Mouse (Mus musculus) 416B (cell line): Measurements from ENCODE around the gene Scgb2b17.
"Not testable (repeated sequence)": the region's sequence is repeated elsewhere in the genome, so short reads cannot be mapped to it uniquely, and the experiment has no call there.

Source experiments
- DNase-seq: peaks from one replicate; pipeline ENCODE4 v3.0.0; 2011; ENCODE audit warnings: low read depth

The Scgb2b17 gene

GRCm38 (mm10) chr7:33056461-33056860 is at the start of gene Scgb2b17:
Gene Scgb2b17 (minus strand): TSS chr7:33056561.
- not testable (repeated sequence) for DNase-seq

GRCm38 (mm10) chr7:33063149-33063548 is 6.8 kb upstream of the Scgb2b17 start, which contains the start of gene Scgb1b17:
Gene Scgb1b17 (plus strand): TSS chr7:33063449.
- not testable (repeated sequence) for DNase-seq
